Mouse (Mus musculus): ENCODE measurements around the gene Mettl21a.
"Not testable (repeated sequence)": the region's sequence is repeated elsewhere in the genome, so short reads cannot be mapped to it uniquely, and the experiment has no call there.

The Mettl21a gene

DNA sequence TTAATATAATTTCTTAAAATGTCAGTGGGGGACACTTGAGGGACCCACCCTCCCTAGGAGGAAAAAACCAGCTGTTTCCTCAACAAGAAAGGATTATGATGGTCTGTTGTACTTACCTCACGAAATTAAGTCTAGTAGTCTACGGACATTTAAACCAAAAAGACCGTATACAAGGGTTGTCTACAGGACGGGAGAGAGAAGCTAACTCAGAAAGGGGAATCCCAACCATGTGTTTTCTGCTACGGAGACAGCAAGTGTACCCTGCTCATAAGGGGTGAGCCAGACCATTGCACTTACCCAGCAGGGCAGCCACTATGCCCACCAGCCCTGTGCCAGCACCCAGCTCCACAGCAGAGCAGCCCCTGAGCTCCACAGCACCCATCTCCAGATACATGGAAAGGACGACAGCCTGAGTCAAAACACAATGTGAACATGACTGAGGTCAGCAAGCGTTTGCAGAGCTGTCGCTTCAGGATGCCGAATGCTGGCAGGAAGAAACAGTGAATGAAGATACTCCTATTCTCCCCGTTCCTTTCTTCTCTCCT is 2.2 kb downstream of the Mettl21a start:
- DNase-seq (ENCODE audit: low read depth, low spot score): no peak

GRCm38 (mm10) chr1:64614311-64614710 is 2.7 kb downstream of the Mettl21a start:
- no peak for DNase-seq (ENCODE audit: low read depth, low spot score)

DNA sequence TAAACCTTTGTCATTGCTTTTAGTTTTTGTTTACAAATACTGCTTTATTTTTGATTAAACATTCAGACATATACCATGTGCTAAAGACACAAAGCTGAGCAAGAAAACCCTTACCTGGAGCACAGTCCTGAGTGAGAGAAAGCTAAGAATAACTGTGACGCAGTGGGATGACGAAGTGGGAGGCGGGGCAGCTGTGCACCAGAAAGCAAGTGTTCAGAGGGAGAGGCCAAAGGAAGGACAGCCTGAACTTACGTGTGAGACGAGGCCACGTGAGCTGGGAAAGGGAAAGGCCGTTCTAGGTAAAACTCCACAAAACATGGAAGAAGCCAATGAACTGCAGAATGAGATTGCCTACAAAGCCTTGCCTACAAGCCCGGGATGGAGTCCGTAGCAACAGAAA is 7.1 kb downstream of the Mettl21a start:
- no peak for DNase-seq (ENCODE audit: low read depth, low spot score)

- no peak for DNase-seq (ENCODE audit: low read depth, low spot score)
These were observed 7.9 kb downstream of the Mettl21a start for GRCm38 (mm10) chr1:64609145-64609544.

- no peak for DNase-seq (ENCODE audit: low read depth, low spot score)
These were observed 13.7 kb downstream of the Mettl21a start for GRCm38 (mm10) chr1:64603381-64603780.

DNA sequence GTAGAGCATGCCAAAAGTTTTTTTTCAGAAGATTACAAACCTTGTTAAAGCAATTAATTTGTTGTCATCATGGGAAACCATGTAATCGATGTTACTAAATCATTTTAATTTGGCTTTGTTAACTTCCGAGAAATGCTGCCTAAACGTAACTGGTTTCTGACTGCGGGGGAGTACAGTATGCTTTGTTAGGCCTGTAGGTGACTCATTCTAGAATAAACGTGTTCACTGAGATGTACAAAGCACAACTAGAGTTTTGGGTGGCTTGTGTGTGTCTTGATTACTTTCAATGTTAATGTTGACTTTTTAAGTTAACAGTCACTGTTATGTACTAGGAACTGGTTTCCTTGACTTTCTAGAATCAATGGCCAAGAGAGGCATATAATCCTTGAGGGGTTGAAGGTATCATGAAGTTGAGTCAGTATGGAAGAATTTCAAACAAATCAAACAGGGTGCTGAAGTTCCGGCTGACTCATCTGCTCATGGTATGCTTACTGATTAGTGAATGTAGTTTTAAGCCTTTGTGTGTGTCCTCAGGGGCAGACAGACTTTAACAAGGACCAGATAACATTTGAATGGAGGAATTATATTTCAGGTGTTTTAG is 15.7 kb downstream of the Mettl21a start:
- no peak for DNase-seq (ENCODE audit: low read depth, low spot score)

- no peak for DNase-seq (ENCODE audit: low read depth, low spot score)
These were observed 16.5 kb downstream of the Mettl21a start for GRCm38 (mm10) chr1:64600413-64601077.

GRCm38 (mm10) chr1:64598926-64599325 is 18.1 kb downstream of the Mettl21a start:
- DNase-seq (ENCODE audit: low read depth, low spot score): no peak

GRCm38 (mm10) chr1:64578801-64579200 is 38.2 kb downstream of the Mettl21a start:
- no peak for DNase-seq (ENCODE audit: low read depth, low spot score)

DNA sequence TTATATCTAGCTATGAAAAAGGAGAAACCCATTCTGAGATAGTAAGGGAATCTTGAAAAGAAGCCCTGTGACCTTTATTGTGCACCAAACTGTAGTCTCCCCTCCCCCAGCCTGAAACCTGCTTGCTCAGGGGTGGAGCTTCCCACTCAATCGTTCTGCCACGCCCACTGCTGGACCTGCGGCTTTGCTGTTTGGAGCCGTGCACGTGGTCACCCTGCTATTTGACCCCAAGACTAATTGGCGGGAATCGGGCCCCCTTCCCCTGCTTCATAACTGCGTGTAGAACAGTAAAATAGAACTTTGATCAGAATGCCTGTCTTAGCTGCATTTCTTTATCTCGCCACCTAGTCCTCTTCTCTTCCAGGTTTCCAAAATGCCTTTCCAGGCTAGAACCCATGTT is 39.1 kb downstream of the Mettl21a start:
- DNase-seq (ENCODE audit: low read depth, low spot score): not testable (repeated sequence)

DNA sequence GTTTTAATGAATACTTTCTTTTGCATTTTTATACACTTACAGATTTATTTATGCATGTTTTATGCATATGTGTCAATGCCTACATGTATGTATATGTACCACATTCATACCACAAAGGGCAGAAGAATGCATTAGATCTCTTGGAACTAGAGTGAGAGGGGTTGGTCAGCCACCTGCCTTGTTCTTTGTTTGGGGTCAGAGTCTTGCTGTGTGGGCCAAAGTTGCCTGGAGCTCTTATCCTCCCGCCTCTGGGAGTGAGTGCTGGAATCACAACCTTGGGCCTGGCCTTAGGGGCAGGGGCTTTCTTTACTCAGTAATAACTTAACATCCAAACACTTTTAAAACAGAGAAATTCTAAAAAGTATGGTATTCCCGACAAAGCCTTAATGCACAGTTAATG is 40.3 kb downstream of the Mettl21a start:
- DNase-seq (ENCODE audit: low read depth, low spot score): no peak

DNA sequence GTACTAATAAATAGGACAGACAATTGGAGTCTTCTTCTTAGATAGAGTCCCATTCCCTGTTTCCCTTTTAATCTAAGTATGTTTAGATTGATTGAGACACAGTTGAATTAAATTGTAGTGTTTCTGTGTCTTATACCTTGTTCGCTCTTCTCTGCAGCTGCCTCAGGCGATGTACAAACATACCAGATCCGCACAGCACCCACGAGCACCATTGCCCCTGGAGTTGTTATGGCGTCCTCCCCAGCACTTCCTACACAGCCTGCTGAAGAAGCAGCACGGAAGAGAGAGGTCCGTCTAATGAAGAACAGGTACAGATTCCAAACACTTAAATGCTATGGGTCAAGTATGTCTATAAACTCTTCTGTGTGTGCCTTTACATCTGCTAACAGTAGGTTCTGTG is 41.0 kb downstream of the Mettl21a start:
- no peak for DNase-seq (ENCODE audit: low read depth, low spot score)

- DNase-seq (ENCODE audit: low read depth, low spot score): no peak
These were observed 48.8 kb downstream of the Mettl21a start for GRCm38 (mm10) chr1:64568206-64568605.

GRCm38 (mm10) chr1:64560105-64560504 is 56.9 kb downstream of the Mettl21a start:
- DNase-seq (ENCODE audit: low read depth, low spot score): no peak

Data from mesoderm, embryonic 11.5 days (tissue).